Mouse (Mus musculus) left cerebral cortex, adult 2 months (tissue): ENCODE measurements at regions not wholly inside any gene's neighbourhood (a gene's known extent, or its start where the extent isn't known, plus 50 kb on each side); places are given as distances from the start of the nearest gene placed in this dataset.

Experiments used
- DNase-seq, 2 experiments: peaks; one replicate each; pipeline ENCODE4 v3.0.0; 2021 to 2022; ENCODE audit warnings: low spot score in 2 of 2, mixed read lengths in 1 of 2; ENCODE audit errors: extremely low spot score in 1 of 2
- H3K27ac ChIP-seq: fragments of 200-600 bp; 2 replicates; pipeline ENCODE4 v1.8.1; 2022
- H3K4me3 ChIP-seq: fragments of 200-600 bp; 2 replicates; pipeline ENCODE4 v1.8.1; 2022
- CTCF ChIP-seq: fragments of 200-600 bp; IDR thresholded peaks from 2 replicates; pipeline ENCODE4 v1.8.1; 2022; ENCODE audit warnings: antibody characterized with exemption, mild to moderate bottlenecking, moderate library complexity
- intact Hi-C: fragments of 180-260 bp; cut with DNase I; formaldehyde crosslinking; loops from one replicate; pipeline ENCODE4 v1.15.1; 2025

- no peak for DNase-seq
- Histone ChIP-seq H3K27ac (no peak overlapping the region), H3K4me3 (no peak overlapping the region)
- no peak for TF ChIP-seq CTCF
- intact Hi-C loops, result no loop called here
Measured at GRCm38 (mm10) chr7:63990312-63991028, 51.8 kb upstream of the Klf13 start.

- TF ChIP-seq CTCF, result no peak
- H3K27ac ChIP-seq, result no peak overlapping the region
- no peak for DNase-seq
- intact Hi-C loops, result no loop called here
- no peak overlapping the region for H3K4me3 ChIP-seq
Measured at GRCm38 (mm10) chr7:63989736-63990135, 51.0 kb upstream of the Klf13 start.
